Comparison of ENCODE assay signal across 9 mouse cellular contexts in the genomic region with DNA sequence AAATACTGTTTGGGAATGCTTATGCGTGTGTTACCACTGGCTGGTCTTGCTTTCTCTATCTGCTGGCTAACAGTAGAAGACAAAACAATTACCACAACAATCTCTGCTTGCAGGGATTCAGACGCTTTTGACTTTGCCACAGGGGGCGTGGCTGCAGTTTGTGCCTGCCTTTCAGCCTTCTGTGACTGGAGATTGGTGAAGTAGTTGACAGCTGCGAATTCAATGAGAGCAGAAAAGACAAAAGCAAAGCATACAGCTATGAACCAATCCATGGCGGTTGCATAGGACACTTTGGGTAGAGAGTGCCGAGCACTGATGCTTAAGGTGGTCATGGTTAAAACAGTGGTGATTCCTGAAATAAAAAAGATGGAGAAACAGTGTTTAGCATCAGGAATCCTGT. TPM values are rescaled to one million over a fixed set of nuclear protein-coding genes. Genes with fewer than 3 reads are reported as not detected.
DNase-seq lines count a peak whose midpoint lies in the region; ATAC-seq and TF ChIP-seq lines count a peak whose summit lies in the region.
"Had no signal": no experiment of that assay in that cellular context is flagged by ENCODE, and none has a peak within 500 bp of the region (broad histone marks: within the 10 kb centered on the region; RNA-seq: fewer than 3 reads in every experiment).

No protein-coding gene starts in this region.

- TF ChIP-seq POLR2A in brain, embryonic 14.5 days (IDR thresholded peaks at IDR 0.05; ENCODE audit: borderline replicate concordance, extremely low read depth, insufficient read depth, insufficient read length, poor library complexity, severe bottlenecking) = no peak

- H3K9ac ChIP-seq in hindbrain, embryonic 11.5 days (ENCODE audit: low read depth, low read length) = no peak overlapping the region
- H3K9ac ChIP-seq in midbrain, embryonic 16.5 days (ENCODE audit: low read depth, low read length) = no peak overlapping the region
- H3K9ac ChIP-seq: embryonic facial prominence, embryonic 15.5 days had no signal

- 0 out of 2 replicates have a peak, but pooled peaks cover 3% of the 10 kb centered on the region for H3K4me1 ChIP-seq in hindbrain, embryonic 11.5 days (replicated peaks; ENCODE audit: control insufficient read depth, insufficient read depth, low read length)
- no peaks in the 10 kb centered on the region; the same call in 1 of the 2 replicates for H3K4me1 ChIP-seq in midbrain, embryonic 16.5 days (ENCODE audit: control insufficient read depth, insufficient read depth, low read length)
- H3K4me1 ChIP-seq: embryonic facial prominence, embryonic 15.5 days; megakaryocyte, embryonic 14.5 days had no signal

- no peak overlapping the region for H3K4me2 ChIP-seq in hindbrain, embryonic 11.5 days (replicated peaks; ENCODE audit: low read depth, low read length)
- peak overlapping the region; percentile 34 for H3K4me2 ChIP-seq in midbrain, embryonic 16.5 days (ENCODE audit: low read length)
- H3K4me2 ChIP-seq: embryonic facial prominence, embryonic 15.5 days had no signal

- peak; percentile 91 for ATAC-seq in hindbrain, embryonic 11.5 days (ENCODE audit: low FRiP score)
- peak; percentile 42; the same call in 1 of the 2 replicates for ATAC-seq in midbrain, embryonic 16.5 days

- H3K27ac ChIP-seq in hindbrain, embryonic 11.5 days (ENCODE audit: low read depth, low read length) = no peak overlapping the region
- no peak overlapping the region for H3K27ac ChIP-seq in midbrain, embryonic 16.5 days (ENCODE audit: low read length)
- H3K27ac ChIP-seq: embryonic facial prominence, embryonic 15.5 days had no signal

- H3K36me3 ChIP-seq in hindbrain, embryonic 11.5 days (ENCODE audit: control insufficient read depth, insufficient read depth, low read length) = no peaks in the 10 kb centered on the region
- no peaks in the 10 kb centered on the region for H3K36me3 ChIP-seq in midbrain, embryonic 16.5 days (ENCODE audit: control insufficient read depth, insufficient read depth, low read length)
- H3K36me3 ChIP-seq: embryonic facial prominence, embryonic 15.5 days had no signal

- H3K27me3 ChIP-seq in hindbrain, embryonic 11.5 days (ENCODE audit: control insufficient read depth, insufficient read depth, low read length) = no peaks in the 10 kb centered on the region
- no peaks in the 10 kb centered on the region for H3K27me3 ChIP-seq in midbrain, embryonic 16.5 days (ENCODE audit: control insufficient read depth, insufficient read depth, low read depth, low read length)
- H3K27me3 ChIP-seq: embryonic facial prominence, embryonic 15.5 days; megakaryocyte, embryonic 14.5 days had no signal

- DNase-seq in brain, embryonic 14.5 days (ENCODE audit: low read depth) = peak; percentile 82
- DNase-seq in cerebellum, postnatal 10 days = peak; percentile 40 to 43
- DNase-seq in hindbrain, embryonic 11.5 days (ENCODE audit: low spot score) = peak; percentile 72
- no peak for DNase-seq in kidney, postnatal 25 days
- no peak for DNase-seq in testis, postnatal 10 days (ENCODE audit: low spot score)
- DNase-seq in kidney, adult 8-10 months = no peak

- no peaks in the 10 kb centered on the region for H3K9me3 ChIP-seq in hindbrain, embryonic 11.5 days (ENCODE audit: control insufficient read depth, low read length)
- no peaks in the 10 kb centered on the region for H3K9me3 ChIP-seq in midbrain, embryonic 16.5 days (replicated peaks; ENCODE audit: control insufficient read depth, low read length, poor library complexity, severe bottlenecking)
- H3K9me3 ChIP-seq: embryonic facial prominence, embryonic 15.5 days; megakaryocyte, embryonic 14.5 days had no signal

- WGBS in hindbrain, embryonic 11.5 days = 8% methylated on average over 6 of the region's 6 CpGs
- 3% methylated on average over 6 of the region's 6 CpGs for WGBS in midbrain, embryonic 16.5 days

- no peak for TF ChIP-seq CTCF in brain, embryonic 14.5 days (IDR thresholded peaks at IDR 0.05; ENCODE audit: borderline replicate concordance, extremely low read depth, insufficient read depth, insufficient read length)

- H3K4me3 ChIP-seq in hindbrain, embryonic 11.5 days (ENCODE audit: low read depth, low read length) = no peak overlapping the region
- H3K4me3 ChIP-seq in midbrain, embryonic 16.5 days (ENCODE audit: low read depth, low read length) = no peak overlapping the region
- H3K4me3 ChIP-seq: embryonic facial prominence, embryonic 15.5 days; megakaryocyte, embryonic 14.5 days had no signal

RNA-seq across cellular contexts. Expression of gene Gabra6, which starts 6.0 kb away (rescaled TPM):
- not detected in 2 replicates for polyA plus RNA-seq in brain, embryonic 14.5 days (2012; rRNA removed)
- not detected in 2 replicates for polyA plus RNA-seq in hindbrain, embryonic 11.5 days (2014; fragmentation: Nextera tagmentation; extraction: Ambion mirVana)
- polyA plus RNA-seq in midbrain, embryonic 16.5 days (2015; fragmentation: Nextera tagmentation; extraction: Ambion mirVana) = not detected in 2 replicates
- polyA plus RNA-seq: embryonic facial prominence, embryonic 15.5 days had no signal

Comparison
In these comparisons a context has a peak if more than half of its experiments do, and no peak if none do; other contexts are left out.
1. DNase-seq: peak in brain, embryonic 14.5 days (single experiment), cerebellum, postnatal 10 days (2 of 2) and hindbrain, embryonic 11.5 days (single experiment); none in kidney, postnatal 25 days (0 of 2), testis, postnatal 10 days (single experiment) and kidney, adult 8-10 months (0 of 2).